Mouse (Mus musculus) testis, adult 2 months (tissue): ENCODE results near the gene Dlgap1.

Experiments used
- CTCF ChIP-seq: fragments of 200-500 bp; IDR thresholded peaks from 2 replicates; pipeline ENCODE4 v1.5.1; 2012; ENCODE audit warnings: low read depth, mild to moderate bottlenecking, inconsistent platforms, low read length, moderate library complexity; ENCODE audit not compliant: control insufficient read depth, insufficient read depth, insufficient replicate concordance
- POLR2A ChIP-seq: fragments of 200-500 bp; IDR thresholded peaks from 2 replicates; pipeline ENCODE4 v1.6.1; 2012; ENCODE audit warnings: low read depth, mild to moderate bottlenecking, inconsistent platforms, low read length, moderate library complexity; ENCODE audit not compliant: control insufficient read depth

- TF ChIP-seq CTCF (no peak), POLR2A (no peak)
Observed at GRCm38 (mm10) chr17:70870581-70870980, 901.7 kb downstream of the Dlgap1 start.
